Mouse (Mus musculus) retina, postnatal 7 days (tissue): ENCODE results near the gene Col23a1.
"Not testable (repeated sequence)": the region's sequence is repeated elsewhere in the genome, so short reads cannot be mapped to it uniquely, and the experiment has no call there.

ENCODE experiments used
- DNase-seq: peaks from one replicate; pipeline ENCODE4 v3.0.0-alpha.2; 2012; ENCODE audit warnings: low read depth, low spot score

Gene Col23a1

DNA sequence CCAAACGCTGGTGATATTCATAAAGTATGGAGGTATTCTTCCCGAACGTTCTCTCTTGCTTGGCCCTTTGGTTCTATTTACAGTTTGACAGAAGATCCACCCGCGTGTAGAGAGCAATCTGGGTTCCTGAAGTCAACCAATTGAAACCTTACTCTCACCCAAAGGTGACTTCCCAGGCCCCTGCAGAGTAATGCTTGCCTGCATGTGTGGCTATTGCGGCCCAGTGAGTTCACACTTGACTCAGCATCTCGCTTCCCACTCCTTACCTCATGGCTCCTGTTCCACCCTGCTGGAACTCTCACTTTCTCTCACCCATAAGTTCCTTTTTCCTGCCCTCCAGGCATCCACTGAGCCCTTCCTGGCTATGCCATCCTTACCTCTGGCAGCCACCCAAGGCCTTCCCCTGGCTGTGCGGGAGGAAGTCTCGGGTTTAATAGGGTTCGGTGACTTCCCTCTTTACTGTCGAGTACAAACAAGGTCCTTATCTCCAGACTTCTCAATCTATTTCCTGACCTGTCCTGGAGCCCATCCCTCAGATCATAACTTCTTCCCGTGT lies 38.7 kb downstream of the Col23a1 start:
- DNase-seq: no peak

- DNase-seq: no peak
Measured at GRCm38 (mm10) chr11:51329837-51330714, 40.4 kb downstream of the Col23a1 start.

GRCm38 (mm10) chr11:51334017-51334416 lies 44.3 kb downstream of the Col23a1 start:
- no peak for DNase-seq

GRCm38 (mm10) chr11:51337585-51337984 lies 47.9 kb downstream of the Col23a1 start:
- no peak for DNase-seq

GRCm38 (mm10) chr11:51338416-51338815 lies 48.7 kb downstream of the Col23a1 start:
- DNase-seq: no peak

DNA sequence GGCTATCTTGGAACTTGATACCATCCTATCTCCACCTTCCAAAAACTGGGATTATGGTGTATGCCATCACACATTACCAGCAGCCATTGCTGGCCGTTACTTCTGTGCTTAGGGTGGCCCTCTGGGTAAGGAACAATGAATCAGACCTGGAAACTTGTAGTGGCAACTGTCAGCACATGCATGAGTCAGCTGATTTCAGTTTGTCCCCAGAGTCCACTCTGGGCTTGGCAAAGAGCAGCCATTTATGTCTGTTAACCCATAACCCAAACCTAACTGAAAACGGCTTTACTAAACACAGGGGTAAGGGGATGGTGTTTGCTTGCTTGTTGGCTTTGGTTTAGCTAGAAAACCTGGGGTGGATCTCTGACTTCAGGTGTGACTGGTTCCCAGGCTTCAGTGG lies 51.4 kb downstream of the Col23a1 start:
- no peak for DNase-seq

- DNase-seq: no peak
Measured at GRCm38 (mm10) chr11:51342776-51343175, 53.1 kb downstream of the Col23a1 start.

DNA sequence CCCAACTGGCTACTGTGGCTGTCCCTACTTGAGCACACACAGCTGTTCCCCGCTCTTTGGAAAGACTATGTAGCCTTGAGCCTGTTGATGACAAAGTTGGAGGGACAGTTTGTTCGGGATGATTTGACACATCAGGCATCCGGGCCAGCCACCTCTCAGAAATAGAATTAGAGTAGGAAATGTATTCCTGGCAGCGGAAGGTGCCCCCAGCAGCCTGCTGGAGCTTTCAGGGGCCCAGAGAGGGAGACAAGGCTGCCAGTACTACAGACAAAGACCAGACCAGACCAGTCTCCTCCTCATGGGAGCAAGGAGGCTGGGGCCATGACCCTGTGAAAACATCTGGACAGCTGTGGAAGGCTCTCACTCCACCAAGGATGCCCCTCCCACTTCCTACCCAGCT lies 53.6 kb downstream of the Col23a1 start:
- DNase-seq: no peak

DNA sequence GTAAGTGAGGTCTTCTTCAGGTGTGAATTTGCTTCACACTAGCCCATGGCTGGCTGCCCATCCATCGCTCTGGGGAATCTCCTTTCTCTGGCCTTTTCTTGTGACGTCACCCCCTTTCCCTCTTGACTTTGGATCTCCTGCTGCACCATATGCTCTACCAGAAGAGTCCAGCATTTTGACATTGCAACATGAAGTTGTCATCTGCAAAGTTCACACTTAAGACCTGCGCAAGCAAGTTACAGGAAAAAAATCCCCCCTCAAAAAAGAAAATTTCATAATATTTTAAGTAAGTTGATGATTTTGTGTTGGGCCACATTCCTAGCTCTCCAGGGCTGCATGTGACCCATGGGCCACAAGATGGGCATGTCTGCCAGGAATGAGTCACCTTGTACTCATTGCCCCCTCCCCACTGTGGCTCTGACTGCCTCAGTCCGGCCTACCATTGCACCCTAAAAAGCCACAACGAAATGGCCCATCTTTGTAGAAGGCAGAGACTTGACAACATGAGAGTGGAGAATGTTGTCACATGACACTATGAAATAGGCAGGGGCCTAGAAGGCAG lies 54.1 kb downstream of the Col23a1 start:
- no peak for DNase-seq

DNA sequence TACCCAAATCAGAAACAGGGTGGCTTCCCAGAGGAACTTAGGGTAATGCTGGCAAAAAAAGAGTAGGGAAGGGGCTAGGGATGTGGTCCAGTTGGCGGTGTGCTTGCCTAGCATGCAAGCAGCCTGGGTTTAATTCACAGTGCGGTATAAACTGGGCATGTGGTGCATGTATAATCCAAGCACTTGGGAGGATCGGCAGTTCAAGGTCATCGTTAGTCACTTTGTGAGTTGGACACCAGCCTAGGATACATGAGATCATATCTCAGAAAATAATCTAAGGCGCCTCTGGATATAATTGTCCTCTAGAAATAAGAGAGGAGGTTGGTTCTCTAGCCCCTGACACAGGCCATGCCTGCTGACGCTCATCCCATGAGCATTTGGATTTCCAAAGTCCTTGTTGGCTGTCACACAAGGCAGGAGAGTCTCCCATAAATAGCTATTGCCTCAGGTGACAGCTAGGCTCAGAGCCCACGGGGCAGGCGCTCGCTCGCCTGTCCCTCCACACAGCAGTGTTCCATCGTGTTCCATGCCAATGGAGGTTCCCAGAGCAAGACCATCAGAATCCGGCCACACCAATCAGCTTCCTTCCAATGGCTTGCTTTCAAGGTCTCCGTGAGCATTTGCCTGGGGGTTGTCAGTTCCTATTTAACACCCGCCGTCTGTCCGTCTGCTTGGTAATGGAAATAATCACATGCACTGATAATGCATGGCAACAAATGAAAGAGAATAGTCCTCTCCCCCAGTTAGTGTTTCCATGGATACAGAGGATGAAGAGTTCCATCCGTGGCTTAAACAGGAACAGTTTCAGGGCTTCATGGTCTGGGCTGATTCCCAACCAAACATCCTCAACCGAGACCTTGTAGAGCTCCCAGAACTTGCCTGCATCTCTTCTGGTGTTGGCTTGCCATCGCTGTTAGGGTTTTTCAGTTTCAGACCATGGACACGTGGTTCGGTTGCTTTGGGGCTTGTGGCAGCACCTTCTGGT lies 56.1 kb downstream of the Col23a1 start:
- DNase-seq: no peak

GRCm38 (mm10) chr11:51347756-51348155 lies 58.0 kb downstream of the Col23a1 start:
- DNase-seq: no peak

- DNase-seq: no peak
Measured at GRCm38 (mm10) chr11:51349665-51350064, 59.9 kb downstream of the Col23a1 start.

- no peak for DNase-seq
Measured at GRCm38 (mm10) chr11:51351151-51351550, 61.4 kb downstream of the Col23a1 start.

- DNase-seq: no peak
Measured at GRCm38 (mm10) chr11:51351841-51352240, 62.1 kb downstream of the Col23a1 start.

DNA sequence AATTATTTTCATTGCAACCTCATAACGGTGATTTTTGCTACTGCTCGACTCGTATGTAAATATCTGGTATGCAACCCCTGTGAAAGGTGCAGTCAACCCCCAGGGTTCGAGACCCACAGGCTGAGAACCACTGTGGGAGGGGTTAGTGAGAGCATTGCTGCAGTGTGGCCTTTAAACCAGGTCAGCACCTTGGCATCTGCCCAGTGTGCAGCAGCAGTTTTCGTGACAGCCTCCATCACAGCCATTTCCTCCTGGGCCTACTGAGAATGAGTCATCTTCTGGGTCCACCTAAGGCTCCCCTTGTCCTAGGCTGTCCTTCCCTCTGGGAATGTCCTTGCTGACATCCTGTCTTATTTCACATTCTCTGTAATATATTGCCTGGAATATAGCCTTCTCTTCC lies 64.0 kb downstream of the Col23a1 start:
- DNase-seq: no peak

- not testable (repeated sequence) for DNase-seq
Measured at GRCm38 (mm10) chr11:51358981-51359380, 69.3 kb downstream of the Col23a1 start.

DNA sequence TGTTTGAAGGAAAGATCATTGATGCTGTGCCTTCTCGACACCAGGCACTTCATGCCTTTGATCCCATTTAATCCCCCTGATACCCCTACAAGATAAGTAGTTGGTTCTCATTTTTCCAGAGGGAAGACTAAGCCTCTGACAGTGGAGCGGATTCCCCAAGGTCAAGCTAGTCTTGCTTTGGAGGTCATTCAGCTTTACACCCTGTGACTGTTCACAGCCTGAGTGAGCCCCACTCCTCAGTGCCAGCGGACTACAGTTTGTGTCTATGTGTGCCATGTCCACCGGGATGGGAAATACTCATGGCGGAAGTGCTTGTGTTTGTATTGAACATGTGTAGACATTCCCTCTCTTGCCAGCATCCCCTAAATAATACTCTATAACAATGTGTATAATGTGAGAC lies 74.6 kb downstream of the Col23a1 start:
- DNase-seq: no peak

GRCm38 (mm10) chr11:51367334-51367733 lies 77.6 kb downstream of the Col23a1 start:
- DNase-seq: no peak

DNA sequence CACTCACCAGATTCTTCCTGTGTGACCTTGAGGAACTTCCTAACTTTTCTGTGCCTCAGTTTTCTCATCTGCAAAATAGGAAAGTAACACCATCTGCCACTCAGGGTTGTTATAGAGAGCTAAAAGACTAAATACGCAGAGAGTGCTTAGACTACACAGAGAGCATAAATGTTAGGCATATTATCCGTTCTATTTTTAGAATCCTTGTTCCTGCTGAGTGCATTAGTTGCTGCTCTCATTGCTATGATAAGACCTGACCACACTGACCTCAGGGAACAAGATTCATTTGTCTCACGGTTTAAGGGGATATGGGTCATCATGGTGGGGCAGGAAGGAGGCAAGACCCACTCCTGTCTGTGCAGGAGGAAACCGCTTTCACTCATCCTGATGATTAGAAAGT lies 80.6 kb downstream of the Col23a1 start:
- no peak for DNase-seq

- DNase-seq: no peak
Measured at GRCm38 (mm10) chr11:51371321-51371720, 81.6 kb downstream of the Col23a1 start.

GRCm38 (mm10) chr11:51371926-51372325 lies 82.2 kb downstream of the Col23a1 start:
- no peak for DNase-seq

GRCm38 (mm10) chr11:51377199-51377598 lies 87.5 kb downstream of the Col23a1 start:
- DNase-seq: peak; percentile 28
